Mouse (Mus musculus): ENCODE results near the gene Wnt9b.

GRCm38 (mm10) chr11:103714074-103714473, 35.5 kb downstream of the Wnt9b start:
- TF ChIP-seq POLR2A (IDR thresholded peaks at IDR 0.05; ENCODE audit: insufficient read depth, low read depth, low read length) (no peak), CTCF (IDR thresholded peaks at IDR 0.05) (no peak), EP300 (IDR thresholded peaks at IDR 0.05; ENCODE audit: insufficient read depth, low read depth, low read length) (no peak)
